ENCODE assay signal across 13 mouse cellular contexts in the genomic region with DNA sequence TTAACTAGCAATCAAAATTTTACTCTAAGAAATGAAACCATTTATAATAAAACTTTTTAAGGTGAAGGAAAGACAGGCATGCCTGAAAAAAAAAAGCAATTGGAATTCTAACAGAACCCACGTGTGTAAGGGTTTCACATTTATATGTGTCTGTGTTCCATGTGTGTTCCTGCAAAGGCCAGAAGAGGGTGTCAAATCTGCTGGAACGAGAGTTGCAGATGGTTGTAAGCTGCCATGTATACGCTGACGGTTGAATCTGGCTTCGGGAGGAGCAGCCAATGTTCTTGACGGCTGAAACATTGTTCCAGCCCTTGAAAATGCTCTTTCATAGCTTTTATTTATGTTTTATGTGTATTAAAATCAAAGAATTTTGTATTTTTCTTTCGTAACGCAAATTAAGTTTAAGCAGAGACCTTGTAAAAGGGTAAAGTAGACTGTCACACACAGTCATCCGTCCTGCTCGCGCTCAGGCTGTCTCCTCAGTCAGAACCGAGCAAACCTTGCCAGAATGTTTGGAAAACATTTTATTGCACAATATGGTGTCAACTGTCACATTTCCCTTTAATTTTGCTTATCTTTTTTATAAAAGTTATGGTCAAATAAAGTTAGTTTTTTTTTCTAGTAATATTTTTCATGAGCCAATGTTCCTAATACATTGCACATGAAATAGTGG. TPM values are rescaled to one million over a fixed set of nuclear protein-coding genes. Genes with fewer than 3 reads are reported as not detected.
DNase-seq lines count a peak whose midpoint lies in the region; ATAC-seq and TF ChIP-seq lines count a peak whose summit lies in the region.
"Had no signal": no experiment of that assay in that cellular context is flagged by ENCODE, and none has a peak within 500 bp of the region (broad histone marks: within the 10 kb centered on the region; RNA-seq: fewer than 3 reads in every experiment).

No protein-coding gene starts in this region.

- no peaks in the 10 kb centered on the region for H3K9me3 ChIP-seq in forebrain, postnatal 0 days (ENCODE audit: low read length)
- H3K9me3 ChIP-seq in forebrain, embryonic 12.5 days = no peaks in the 10 kb centered on the region
- no peaks in the 10 kb centered on the region for H3K9me3 ChIP-seq in limb, embryonic 14.5 days (ENCODE audit: control insufficient read depth, low read length)
- no peaks in the 10 kb centered on the region for H3K9me3 ChIP-seq in limb, embryonic 10.5 days (replicated peaks)
- H3K9me3 ChIP-seq in lung, embryonic 16.5 days (ENCODE audit: control insufficient read depth, low read length) = no peaks in the 10 kb centered on the region
- H3K9me3 ChIP-seq: hindbrain, embryonic 10.5 days; liver, embryonic 15.5 days; midbrain, embryonic 15.5 days had no signal

- peak; percentile 80 for ATAC-seq in forebrain, postnatal 0 days
- no peak for ATAC-seq in forebrain, embryonic 12.5 days (ENCODE audit: low FRiP score)
- ATAC-seq in limb, embryonic 14.5 days (ENCODE audit: low FRiP score, low read depth) = no peak
- peak; percentile 71; the same call in 1 of the 2 replicates for ATAC-seq in lung, embryonic 16.5 days (ENCODE audit: low read depth)
- ATAC-seq: midbrain, embryonic 15.5 days had no signal

- no peaks in the 10 kb centered on the region for H3K27me3 ChIP-seq in forebrain, postnatal 0 days (ENCODE audit: insufficient read depth, low read length)
- H3K27me3 ChIP-seq in forebrain, embryonic 12.5 days = no peaks in the 10 kb centered on the region
- H3K27me3 ChIP-seq in limb, embryonic 14.5 days (ENCODE audit: control insufficient read depth, insufficient read depth, low read length) = no peaks in the 10 kb centered on the region
- no peaks in the 10 kb centered on the region for H3K27me3 ChIP-seq in limb, embryonic 10.5 days (ENCODE audit: low read depth, poor library complexity, severe bottlenecking)
- H3K27me3 ChIP-seq in lung, embryonic 16.5 days (ENCODE audit: control insufficient read depth, insufficient read depth, low read depth, low read length) = no peaks in the 10 kb centered on the region
- H3K27me3 ChIP-seq: liver, embryonic 15.5 days; midbrain, embryonic 15.5 days had no signal

- H3K4me2 ChIP-seq in forebrain, postnatal 0 days (ENCODE audit: low read depth) = no peak overlapping the region
- no peak overlapping the region for H3K4me2 ChIP-seq in forebrain, embryonic 12.5 days
- H3K4me2 ChIP-seq in limb, embryonic 14.5 days (replicated peaks; ENCODE audit: low read depth, low read length, severe bottlenecking) = no peak overlapping the region
- peak overlapping the region; percentile 3; the same call in 1 of the 2 replicates for H3K4me2 ChIP-seq in lung, embryonic 16.5 days (ENCODE audit: low read depth, low read length)
- H3K4me2 ChIP-seq: liver, embryonic 15.5 days; midbrain, embryonic 15.5 days had no signal

- peak; percentile 45 for DNase-seq in forebrain, postnatal 0 days
- peak; percentile 54 for DNase-seq in limb, embryonic 14.5 days (ENCODE audit: low spot score)
- DNase-seq in limb, embryonic 10.5 days (ENCODE audit: low spot score) = no peak
- peak; percentile 54 for DNase-seq in brain, embryonic 14.5 days (ENCODE audit: low read depth)
- no peak for DNase-seq in ovary, postnatal 36 days (ENCODE audit: low spot score)
- DNase-seq: cerebellum, adult 9-11 months; heart, adult 11 months; right cerebral cortex, adult 18-20 months had no signal

- H3K9ac ChIP-seq in forebrain, postnatal 0 days = no peak overlapping the region
- H3K9ac ChIP-seq in forebrain, embryonic 12.5 days = no peak overlapping the region
- H3K9ac ChIP-seq in limb, embryonic 14.5 days (ENCODE audit: low read depth, low read length, severe bottlenecking) = no peak overlapping the region
- no peak overlapping the region for H3K9ac ChIP-seq in lung, embryonic 16.5 days (ENCODE audit: low read length)
- H3K9ac ChIP-seq: liver, embryonic 15.5 days; midbrain, embryonic 15.5 days had no signal

- no peaks in the 10 kb centered on the region for H3K4me1 ChIP-seq in forebrain, postnatal 0 days (ENCODE audit: insufficient read depth)
- H3K4me1 ChIP-seq in forebrain, embryonic 12.5 days = no peaks in the 10 kb centered on the region
- H3K4me1 ChIP-seq in limb, embryonic 14.5 days (ENCODE audit: control insufficient read depth, insufficient read depth, low read length) = no peaks in the 10 kb centered on the region
- H3K4me1 ChIP-seq in limb, embryonic 10.5 days = peaks cover 13% of the 10 kb centered on the region
- H3K4me1 ChIP-seq in lung, embryonic 16.5 days (replicated peaks; ENCODE audit: control insufficient read depth, insufficient read depth, low read length) = no peaks in the 10 kb centered on the region
- H3K4me1 ChIP-seq: hindbrain, embryonic 10.5 days; liver, embryonic 15.5 days; midbrain, embryonic 15.5 days had no signal

- no peak overlapping the region for H3K27ac ChIP-seq in forebrain, postnatal 0 days (ENCODE audit: low read depth, low read length)
- no peak overlapping the region for H3K27ac ChIP-seq in forebrain, embryonic 12.5 days
- H3K27ac ChIP-seq in limb, embryonic 14.5 days (replicated peaks; ENCODE audit: low read depth, low read length) = no peak overlapping the region
- H3K27ac ChIP-seq in limb, embryonic 10.5 days = no peak overlapping the region
- H3K27ac ChIP-seq in lung, embryonic 16.5 days (ENCODE audit: low read length) = no peak overlapping the region
- H3K27ac ChIP-seq: hindbrain, embryonic 10.5 days; liver, embryonic 15.5 days; midbrain, embryonic 15.5 days had no signal

- TF ChIP-seq CTCF in forebrain, postnatal 0 days (IDR thresholded peaks at IDR 0.05; ENCODE audit: low read depth) = peak; percentile 55
- TF ChIP-seq CTCF in brain, embryonic 14.5 days (IDR thresholded peaks at IDR 0.05; ENCODE audit: borderline replicate concordance, extremely low read depth, insufficient read depth, insufficient read length) = peak; percentile 24; the same call in 1 of the 2 replicates

- no peaks in the 10 kb centered on the region for H3K36me3 ChIP-seq in forebrain, postnatal 0 days (ENCODE audit: insufficient read depth)
- H3K36me3 ChIP-seq in forebrain, embryonic 12.5 days (replicated peaks) = no peaks in the 10 kb centered on the region
- H3K36me3 ChIP-seq in limb, embryonic 14.5 days (ENCODE audit: control insufficient read depth, insufficient read depth, low read length) = no peaks in the 10 kb centered on the region
- no peaks in the 10 kb centered on the region for H3K36me3 ChIP-seq in limb, embryonic 10.5 days
- no peaks in the 10 kb centered on the region for H3K36me3 ChIP-seq in lung, embryonic 16.5 days (ENCODE audit: control insufficient read depth, insufficient read depth, low read length)
- H3K36me3 ChIP-seq: hindbrain, embryonic 10.5 days; liver, embryonic 15.5 days; midbrain, embryonic 15.5 days had no signal

- 58% methylated on average over 12 of the region's 12 CpGs for WGBS in forebrain, postnatal 0 days
- WGBS in forebrain, embryonic 12.5 days = 84% methylated on average over 12 of the region's 12 CpGs
- 56% methylated on average over 12 of the region's 12 CpGs for WGBS in limb, embryonic 14.5 days
- WGBS in limb, embryonic 10.5 days = 84% methylated on average over 12 of the region's 12 CpGs
- WGBS in lung, embryonic 16.5 days = 57% methylated on average over 12 of the region's 12 CpGs

- no peak for TF ChIP-seq POLR2A in limb, embryonic 14.5 days (IDR thresholded peaks at IDR 0.05; ENCODE audit: borderline replicate concordance, extremely low read depth, insufficient read depth, insufficient read length)
- no peak for TF ChIP-seq POLR2A in brain, embryonic 14.5 days (IDR thresholded peaks at IDR 0.05; ENCODE audit: borderline replicate concordance, extremely low read depth, insufficient read depth, insufficient read length, poor library complexity, severe bottlenecking)

- no peak overlapping the region for H3K4me3 ChIP-seq in forebrain, postnatal 0 days (ENCODE audit: low read depth, low read length)
- no peak overlapping the region for H3K4me3 ChIP-seq in forebrain, embryonic 12.5 days (replicated peaks)
- H3K4me3 ChIP-seq in limb, embryonic 14.5 days (replicated peaks; ENCODE audit: low read length) = no peak overlapping the region
- no peak overlapping the region for H3K4me3 ChIP-seq in limb, embryonic 10.5 days
- H3K4me3 ChIP-seq in lung, embryonic 16.5 days (ENCODE audit: low read length) = no peak overlapping the region
- H3K4me3 ChIP-seq: hindbrain, embryonic 10.5 days; liver, embryonic 15.5 days; midbrain, embryonic 15.5 days had no signal

RNA-seq across cellular contexts. Expression of a gene that starts 48.5 kb away (rescaled TPM):
- 59.3 and 65.6 TPM in 2 replicates for total RNA-seq in forebrain, postnatal 0 days (2014; rRNA removed)
- polyA plus RNA-seq in forebrain, postnatal 0 days (2015; fragmentation: Nextera tagmentation; extraction: Ambion mirVana) = 9.6 and 9.8 TPM in 2 replicates
- polyA plus RNA-seq in forebrain, embryonic 12.5 days (2016; fragmentation: Nextera tagmentation; extraction: Ambion mirVana) = 8.3 and 9.4 TPM in 2 replicates
- polyA plus RNA-seq in limb, embryonic 14.5 days (2012; rRNA removed) = 5.8 and 6.7 TPM in 2 replicates
- 4.9 and 5.2 TPM in 2 replicates for polyA plus RNA-seq in limb, embryonic 14.5 days (2014; fragmentation: Nextera tagmentation; extraction: Ambion mirVana)
- polyA plus RNA-seq in limb, embryonic 10.5 days (2016; fragmentation: Nextera tagmentation; extraction: Ambion mirVana) = 5.0 and 6.4 TPM in 2 replicates
- 15.0 and 20.2 TPM in 2 replicates for polyA plus RNA-seq in brain, embryonic 14.5 days (2012; rRNA removed)
- 2.4 and 2.7 TPM in 2 replicates for polyA plus RNA-seq in lung, embryonic 16.5 days (2015; fragmentation: Nextera tagmentation; extraction: Ambion mirVana)

Comparison
In these comparisons a context has a peak if more than half of its experiments do, and no peak if none do; other contexts are left out.
1. ATAC-seq: peak in forebrain, postnatal 0 days (single experiment) and lung, embryonic 16.5 days (single experiment); none in forebrain, embryonic 12.5 days (single experiment) and limb, embryonic 14.5 days (single experiment).
2. DNase-seq: peak in forebrain, postnatal 0 days (single experiment), limb, embryonic 14.5 days (single experiment) and brain, embryonic 14.5 days (single experiment); none in limb, embryonic 10.5 days (single experiment) and ovary, postnatal 36 days (single experiment).